Mouse (Mus musculus): ENCODE measurements around the gene Gpc4.

Gene Gpc4

DNA sequence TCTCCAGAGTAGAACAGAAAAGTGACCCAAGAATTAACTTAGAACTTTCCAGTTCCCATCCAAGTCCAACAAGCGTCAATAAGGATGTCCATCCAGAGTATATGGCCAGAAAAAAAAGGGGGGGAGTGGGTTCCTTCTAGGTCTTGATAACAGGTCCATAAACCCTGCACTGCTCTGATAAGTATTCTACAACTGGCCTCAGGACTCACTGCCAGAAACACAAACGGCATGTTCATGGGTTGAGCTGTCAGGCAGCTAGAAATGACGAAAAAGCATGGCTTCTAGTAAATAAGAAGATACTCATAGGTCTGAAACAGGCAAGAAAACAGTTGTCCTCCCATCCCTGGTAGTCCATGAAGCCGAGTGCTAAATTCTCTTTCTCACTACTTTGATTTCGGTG, 13.5 kb downstream of the Gpc4 start:
- ATAC-seq (ENCODE audit: insufficient number of reproducible peaks, low FRiP score, low TSS enrichment): no peak

- ATAC-seq (ENCODE audit: insufficient number of reproducible peaks, low FRiP score, low TSS enrichment): no peak
These were observed 14.0 kb downstream of the Gpc4 start for GRCm38 (mm10) chrX:52151100-52151499.

GRCm38 (mm10) chrX:52145563-52145962, 19.5 kb downstream of the Gpc4 start:
- no peak for ATAC-seq (ENCODE audit: insufficient number of reproducible peaks, low FRiP score, low TSS enrichment)

DNA sequence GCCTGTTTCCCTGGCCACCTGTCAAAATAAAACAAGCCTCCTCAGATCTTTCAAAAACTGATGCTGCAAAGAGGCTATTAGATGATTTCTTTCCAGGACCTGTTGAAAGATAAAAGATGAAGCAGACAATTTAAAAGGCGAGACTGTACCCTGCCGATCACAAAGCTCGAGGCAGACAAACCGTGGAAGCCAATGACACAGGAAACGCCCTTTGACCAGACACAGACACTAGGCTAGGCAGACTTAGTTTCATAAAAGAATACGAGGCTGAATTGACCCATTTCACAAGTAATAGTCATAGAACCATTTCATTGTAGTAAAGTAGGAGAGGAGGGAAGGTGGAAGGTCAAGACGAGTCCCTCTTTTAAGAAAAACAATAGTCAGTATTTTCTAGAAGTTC, 20.6 kb downstream of the Gpc4 start:
- ATAC-seq (ENCODE audit: insufficient number of reproducible peaks, low FRiP score, low TSS enrichment): no peak

DNA sequence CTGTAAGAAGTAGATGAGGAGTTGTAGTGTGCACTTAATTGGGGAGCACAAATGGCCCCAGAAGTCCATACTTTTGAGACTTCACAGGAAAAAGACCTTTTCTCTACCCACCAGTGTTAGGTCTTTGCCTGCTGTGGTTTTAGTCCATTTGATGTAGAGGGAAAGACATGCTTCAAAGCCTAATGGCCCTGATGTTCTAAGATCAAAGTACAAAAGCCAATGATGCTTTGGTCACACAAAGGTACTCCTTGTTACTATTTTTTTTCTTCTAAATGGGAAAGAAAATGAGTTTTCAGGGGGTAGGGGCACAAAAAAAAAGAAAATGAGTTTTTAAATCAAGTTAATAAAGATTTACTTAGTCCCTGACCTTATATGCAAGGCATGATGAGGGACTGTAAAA, 24.7 kb downstream of the Gpc4 start:
- ATAC-seq (ENCODE audit: insufficient number of reproducible peaks, low FRiP score, low TSS enrichment): no peak

- ATAC-seq (ENCODE audit: insufficient number of reproducible peaks, low FRiP score, low TSS enrichment): no peak
These were observed 26.5 kb downstream of the Gpc4 start for GRCm38 (mm10) chrX:52138461-52139075.

DNA sequence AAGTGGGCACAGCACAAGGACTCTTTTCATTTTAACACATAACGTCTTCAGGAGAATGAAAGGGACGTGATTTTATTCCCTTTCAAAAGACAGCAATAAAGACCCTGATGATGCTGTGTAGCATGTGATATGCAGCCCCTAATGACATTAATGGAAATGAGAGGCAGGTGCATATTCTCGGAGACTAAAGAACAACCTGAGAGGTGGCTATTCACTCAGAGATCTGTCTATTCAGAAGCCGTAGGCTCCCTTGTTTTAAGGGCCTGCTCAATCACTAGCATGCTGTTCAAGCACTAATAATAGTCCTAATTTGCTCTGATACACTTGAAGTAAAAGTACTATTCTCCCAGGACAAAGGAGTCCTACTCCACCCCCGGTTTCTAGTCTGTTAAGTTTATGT, 27.0 kb downstream of the Gpc4 start:
- ATAC-seq (ENCODE audit: insufficient number of reproducible peaks, low FRiP score, low TSS enrichment): no peak

- ATAC-seq (ENCODE audit: insufficient number of reproducible peaks, low FRiP score, low TSS enrichment): no peak
These were observed 28.5 kb downstream of the Gpc4 start for GRCm38 (mm10) chrX:52136525-52136924.

GRCm38 (mm10) chrX:52129604-52130003, 35.4 kb downstream of the Gpc4 start:
- ATAC-seq (ENCODE audit: insufficient number of reproducible peaks, low FRiP score, low TSS enrichment): no peak

DNA sequence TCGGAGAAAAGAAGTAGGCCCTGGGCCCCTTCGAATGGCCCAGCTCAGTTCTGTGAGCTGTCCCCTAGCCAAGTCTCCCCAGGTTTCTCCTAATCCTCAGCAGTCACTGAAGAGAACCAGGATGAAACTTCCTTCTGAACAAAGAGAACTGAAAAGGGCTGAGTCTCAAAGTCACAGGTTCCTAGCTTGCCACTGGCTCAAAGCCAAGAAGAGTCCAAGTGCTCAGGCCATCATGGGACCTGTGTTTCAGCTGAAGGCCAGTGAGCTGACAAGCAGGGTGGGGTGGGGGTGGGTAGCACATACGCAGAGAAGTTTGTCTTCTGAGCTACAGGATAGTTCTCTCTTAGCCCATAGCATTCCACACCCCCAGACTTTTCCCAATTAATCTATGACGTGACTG, 36.3 kb downstream of the Gpc4 start:
- no peak for ATAC-seq (ENCODE audit: insufficient number of reproducible peaks, low FRiP score, low TSS enrichment)

DNA sequence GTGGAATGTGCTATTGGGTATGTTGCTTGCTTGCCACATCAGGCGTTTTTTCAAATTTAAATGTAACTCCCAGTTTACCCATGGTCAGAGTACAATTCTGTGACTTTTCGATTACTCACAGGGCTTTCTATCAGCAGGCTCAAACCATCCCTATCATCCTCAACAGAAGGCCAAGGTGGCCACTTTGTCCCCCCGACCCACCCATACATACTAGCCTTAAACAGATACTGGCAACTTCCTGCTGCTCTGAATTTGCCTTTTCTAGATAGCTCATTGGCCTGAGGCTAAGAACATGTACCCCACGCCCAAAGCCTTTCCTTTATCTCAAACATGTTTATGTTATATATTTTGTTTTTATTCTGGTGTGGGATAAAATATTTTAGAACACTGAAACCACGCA, 51.4 kb downstream of the Gpc4 start:
- ATAC-seq (ENCODE audit: insufficient number of reproducible peaks, low FRiP score, low TSS enrichment): no peak

- ATAC-seq (ENCODE audit: insufficient number of reproducible peaks, low FRiP score, low TSS enrichment): no peak
These were observed 55.4 kb downstream of the Gpc4 start for GRCm38 (mm10) chrX:52109663-52110062.

GRCm38 (mm10) chrX:52108966-52109365, 56.1 kb downstream of the Gpc4 start:
- no peak for ATAC-seq (ENCODE audit: insufficient number of reproducible peaks, low FRiP score, low TSS enrichment)

DNA sequence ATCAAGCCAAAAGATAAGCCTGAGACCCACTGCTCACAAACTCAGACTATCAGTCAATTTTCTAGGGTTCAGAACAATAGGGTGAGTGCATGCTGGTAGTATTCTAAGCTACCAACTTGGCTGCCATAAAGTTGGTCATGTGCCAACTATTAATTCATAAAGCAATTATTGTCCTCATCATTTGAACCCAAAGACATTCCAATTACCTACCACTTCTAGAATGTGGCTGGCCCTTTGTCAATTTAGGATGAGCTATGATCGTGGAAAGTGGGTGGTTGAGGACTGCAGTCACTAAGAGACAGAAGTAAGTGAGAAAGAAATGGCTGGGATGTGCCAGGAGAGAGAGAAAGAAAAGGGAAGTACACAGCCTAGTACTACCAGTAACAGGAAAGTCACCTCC, 61.3 kb downstream of the Gpc4 start:
- no peak for ATAC-seq (ENCODE audit: insufficient number of reproducible peaks, low FRiP score, low TSS enrichment)

DNA sequence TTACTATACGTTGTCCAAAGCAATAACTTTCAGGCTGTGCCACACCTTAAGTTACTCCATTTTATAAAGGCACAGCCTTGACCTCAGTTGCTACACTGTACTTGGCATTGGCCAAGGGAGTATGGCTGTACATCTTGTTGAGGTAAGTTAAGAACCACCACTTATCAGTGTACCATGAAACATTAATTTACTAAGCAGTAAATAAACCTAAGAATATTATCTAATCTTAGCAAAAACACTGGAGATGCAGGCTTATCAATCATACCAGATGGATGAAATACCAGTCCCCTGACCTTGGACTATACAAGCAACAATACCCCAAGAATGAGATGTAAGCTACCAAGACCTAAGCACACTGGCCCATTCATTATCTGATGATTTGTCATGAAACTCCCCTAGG, 63.1 kb downstream of the Gpc4 start:
- no peak for ATAC-seq (ENCODE audit: insufficient number of reproducible peaks, low FRiP score, low TSS enrichment)

- ATAC-seq (ENCODE audit: insufficient number of reproducible peaks, low FRiP score, low TSS enrichment): no peak
These were observed 63.6 kb downstream of the Gpc4 start for GRCm38 (mm10) chrX:52101445-52101844.

GRCm38 (mm10) chrX:52087726-52088348, 77.2 kb downstream of the Gpc4 start:
- no peak for ATAC-seq (ENCODE audit: insufficient number of reproducible peaks, low FRiP score, low TSS enrichment)

DNA sequence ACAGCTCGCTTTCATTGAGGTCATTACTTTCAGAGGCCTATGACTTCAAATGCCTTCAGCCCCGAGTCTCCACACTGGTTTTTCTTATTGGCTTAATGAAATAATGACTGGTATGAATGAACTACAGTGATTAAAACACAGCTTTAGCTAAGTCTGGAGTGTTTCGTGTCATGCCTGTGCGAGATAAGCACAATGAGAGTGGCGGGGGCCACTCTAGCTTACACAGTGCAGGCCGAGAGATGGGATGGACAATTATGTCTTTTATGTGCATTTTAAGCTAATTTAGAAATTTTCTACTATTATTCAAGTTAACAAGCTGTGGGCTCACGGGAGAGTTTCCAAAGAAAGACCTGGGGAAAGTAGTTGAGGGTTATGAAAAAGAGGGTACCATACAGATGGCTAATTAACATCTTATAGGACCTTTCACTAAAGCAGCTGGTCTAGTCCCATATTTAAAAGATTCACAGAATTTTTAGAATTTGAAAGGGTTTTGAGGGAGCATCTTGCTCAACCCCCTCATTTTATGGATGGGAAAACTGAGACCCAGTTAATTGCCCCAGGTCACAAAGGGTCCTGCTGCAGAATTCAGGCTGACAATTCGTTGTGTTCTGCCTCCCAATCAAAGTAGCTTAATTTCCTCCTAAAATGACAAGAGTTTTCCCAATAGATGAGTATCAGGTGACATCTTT, 78.0 kb downstream of the Gpc4 start:
- ATAC-seq (ENCODE audit: insufficient number of reproducible peaks, low FRiP score, low TSS enrichment): no peak

GRCm38 (mm10) chrX:52083557-52083956, 81.5 kb downstream of the Gpc4 start:
- no peak for ATAC-seq (ENCODE audit: insufficient number of reproducible peaks, low FRiP score, low TSS enrichment)

- ATAC-seq (ENCODE audit: insufficient number of reproducible peaks, low FRiP score, low TSS enrichment): no peak
These were observed 92.6 kb downstream of the Gpc4 start for GRCm38 (mm10) chrX:52072410-52072809.

- ATAC-seq (ENCODE audit: insufficient number of reproducible peaks, low FRiP score, low TSS enrichment): no peak
These were observed 111.6 kb downstream of the Gpc4 start for GRCm38 (mm10) chrX:52053416-52053815.

DNA sequence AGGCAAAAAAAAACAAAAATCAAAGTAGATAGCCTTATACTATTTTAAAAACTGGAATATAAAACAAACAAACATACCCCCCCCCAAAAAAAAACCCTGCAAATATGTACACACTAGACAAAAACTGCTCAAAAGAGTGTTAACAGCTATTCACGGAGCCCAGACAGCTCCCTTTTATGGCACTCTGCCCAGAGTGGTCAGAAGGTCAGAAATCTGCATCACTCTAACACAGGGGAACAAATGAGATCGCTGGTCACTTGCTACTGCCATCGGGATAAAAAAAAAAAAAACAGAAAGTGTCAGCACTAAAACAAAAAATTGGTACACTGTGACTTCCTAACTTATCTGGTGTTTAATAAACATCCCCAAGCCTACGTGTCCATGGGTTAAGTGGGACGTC, 113.0 kb downstream of the Gpc4 start:
- ATAC-seq (ENCODE audit: insufficient number of reproducible peaks, low FRiP score, low TSS enrichment): no peak

Measured in cerebellum, adult (tissue).